Mouse (Mus musculus) embryonic facial prominence, embryonic 11.5 days (tissue): Measurements from ENCODE around the gene Stag3. TPM values are rescaled to one million over a fixed set of nuclear protein-coding genes. Genes with fewer than 3 reads are reported as not detected.
A peak's percentile ranks its signal among the peaks of the same experiment; 100 is the strongest.

Experiments used
- ATAC-seq: fragments of 200-750 bp; cut with Nextera tagmentation; replicated peaks from 2 replicates; pipeline ENCODE4 v1.8.0; 2017; ENCODE audit warnings: low read depth; ENCODE audit not compliant: insufficient number of reproducible peaks, low FRiP score, low TSS enrichment
- DNase-seq: peaks from one replicate; pipeline ENCODE4 v3.0.0-alpha.2; 2015; ENCODE audit warnings: low spot score
- H3K27ac ChIP-seq: fragments of 300-500 bp; sonication (generic); replicated peaks from 2 replicates; pipeline ENCODE4 v1.5.1; 2014; ENCODE audit warnings: mild to moderate bottlenecking, low read depth, low read length, control low read depth
- H3K27me3 ChIP-seq: fragments of 300-500 bp; sonication (generic); 2 replicates; pipeline ENCODE4 v1.6.1; 2014; ENCODE audit warnings: mild to moderate bottlenecking, low read length, moderate library complexity, mixed read lengths; ENCODE audit not compliant: control insufficient read depth, insufficient read depth
- H3K36me3 ChIP-seq: fragments of 300-500 bp; sonication (generic); replicated peaks from 2 replicates; pipeline ENCODE4 v1.6.1; 2014; ENCODE audit warnings: low read depth, mild to moderate bottlenecking, low read length, moderate library complexity, mixed read lengths; ENCODE audit not compliant: control insufficient read depth, insufficient read depth
- H3K4me1 ChIP-seq: fragments of 300-500 bp; sonication (generic); 2 replicates; pipeline ENCODE4 v1.6.1; 2014; ENCODE audit warnings: low read length, mixed read lengths; ENCODE audit not compliant: control insufficient read depth, insufficient read depth
- H3K4me2 ChIP-seq: fragments of 300-500 bp; sonication (generic); 2 replicates; pipeline ENCODE4 v1.6.1; 2014; ENCODE audit warnings: low read depth, mild to moderate bottlenecking, control low read depth, low read length, moderate library complexity
- H3K4me3 ChIP-seq: fragments of 300-500 bp; sonication (generic); 2 replicates; pipeline ENCODE4 v1.5.1; 2014; ENCODE audit warnings: low read depth, low read length, control low read depth
- H3K9ac ChIP-seq: fragments of 300-500 bp; sonication (generic); replicated peaks from 2 replicates; pipeline ENCODE4 v1.6.1; 2014; ENCODE audit warnings: mild to moderate bottlenecking, control low read depth, low read length
- H3K9me3 ChIP-seq: fragments of 300-500 bp; sonication (generic); replicated peaks from 2 replicates; pipeline ENCODE4 v1.6.1; 2016; ENCODE audit warnings: mild to moderate bottlenecking, low read length, inconsistent platforms, mixed read lengths; ENCODE audit not compliant: control insufficient read depth
- WGBS: fragments of 180-500 bp; shearing (Covaris S2); extraction: QIAGEN DNeasy Blood & Tissue Kit; methylation state at CpG from one replicate; pipeline ENCODE4 v1.1.7; 2014; 5-methylcytosine and 5-hydroxymethylcytosine counted together
- polyA plus RNA-seq: library from polyadenylated mRNA; unstranded; fragments of >200 nt; fragmentation: Nextera tagmentation; extraction: Ambion mirVana; gene quantifications from 2 replicates; pipeline ENCODE4 v1.2.1, GENCODE M21; 2014

Gene Stag3
- polyA plus RNA-seq, 1 experiment from 2014 or later: 5.8 TPM

GRCm38 (mm10) chr5:138262582-138263240 is 17.3 kb upstream of the Stag3 start:
- Histone ChIP-seq H3K27ac (no peak overlapping the region), H3K4me2 (peak overlapping the region; percentile 73), H3K4me3 (peak overlapping the region; percentile 83), H3K9me3 (no peaks in the 10 kb centered on the region), H3K36me3 (peaks cover 7% of the 10 kb centered on the region), H3K9ac (peak overlapping the region; percentile 88), H3K4me1 (no peaks in the 10 kb centered on the region), H3K27me3 (no peaks in the 10 kb centered on the region)
- WGBS: 64% methylated on average over 18 of the region's 18 CpGs
- DNase-seq (no peak), ATAC-seq (no peak)

GRCm38 (mm10) chr5:138263260-138264206 is 16.5 kb upstream of the Stag3 start, which contains the start of gene BC037034:
Gene BC037034, minus strand, starts transcription at chr5:138264033.
- H3K4me2 ChIP-seq: peak within 1 kb of the TSS; percentile 73
- no peaks in the 10 kb centered on the region for H3K27me3 ChIP-seq
- peak within 1 kb of the TSS; percentile 88 for H3K9ac ChIP-seq
- H3K4me1 ChIP-seq: no peaks in the 10 kb centered on the region
- H3K27ac ChIP-seq: peak within 1 kb of the TSS; percentile 10; the same call in 1 of the 2 replicates
- peak; percentile 77 for ATAC-seq
- peak within 1 kb of the TSS; percentile 83 for H3K4me3 ChIP-seq
- peak; percentile 96 for DNase-seq
- under 1% methylated on average over 66 of the region's 71 CpGs for WGBS
- peaks cover 7% of the 10 kb centered on the region for H3K36me3 ChIP-seq
- H3K9me3 ChIP-seq: no peaks in the 10 kb centered on the region

- peak overlapping the region; percentile 73 for H3K4me2 ChIP-seq
- peaks cover 7% of the 10 kb centered on the region for H3K36me3 ChIP-seq
- DNase-seq (no peak), ATAC-seq (no peak)
- no peaks in the 10 kb centered on the region for H3K27me3 ChIP-seq
- WGBS: 14% methylated on average over 6 of the region's 6 CpGs
- no peak overlapping the region for H3K27ac ChIP-seq
- no peaks in the 10 kb centered on the region for H3K9me3 ChIP-seq
- H3K9ac ChIP-seq: peak overlapping the region; percentile 88
- H3K4me1 ChIP-seq: no peaks in the 10 kb centered on the region
- peak overlapping the region; percentile 83 for H3K4me3 ChIP-seq
Measured at GRCm38 (mm10) chr5:138264207-138264578, 15.8 kb upstream of the Stag3 start.

GRCm38 (mm10) chr5:138265712-138266111 is 14.3 kb upstream of the Stag3 start:
- ATAC-seq (no peak), DNase-seq (no peak)
- H3K36me3 ChIP-seq: peaks cover 2% of the 10 kb centered on the region
- no peak overlapping the region for H3K9ac ChIP-seq
- no peak overlapping the region for H3K27ac ChIP-seq
- no peaks in the 10 kb centered on the region for H3K27me3 ChIP-seq
- no peak overlapping the region for H3K4me2 ChIP-seq
- no peaks in the 10 kb centered on the region for H3K4me1 ChIP-seq
- no peak overlapping the region for H3K4me3 ChIP-seq
- H3K9me3 ChIP-seq: no peaks in the 10 kb centered on the region
- WGBS: 97% methylated on average over 4 of the region's 4 CpGs

DNA sequence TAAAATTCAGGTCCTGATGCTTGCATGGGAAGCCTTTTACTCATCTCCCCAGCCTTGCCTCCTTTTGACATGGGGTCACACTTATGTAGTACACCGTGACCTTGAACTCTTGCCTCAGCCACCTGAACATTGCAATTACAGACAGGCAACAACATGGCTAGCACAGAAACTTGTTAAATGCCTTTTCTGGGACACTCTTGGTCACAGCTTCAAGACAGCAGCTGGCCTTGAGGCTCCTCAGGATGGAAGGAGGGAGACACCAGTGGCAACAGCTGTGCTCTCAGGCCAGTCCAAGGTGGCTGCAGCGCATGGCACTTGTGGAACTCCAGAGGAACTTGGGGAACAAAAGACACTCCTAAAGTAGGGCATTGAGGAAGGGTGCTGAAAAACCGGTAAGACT is 12.9 kb upstream of the Stag3 start:
- no peaks in the 10 kb centered on the region for H3K27me3 ChIP-seq

DNA sequence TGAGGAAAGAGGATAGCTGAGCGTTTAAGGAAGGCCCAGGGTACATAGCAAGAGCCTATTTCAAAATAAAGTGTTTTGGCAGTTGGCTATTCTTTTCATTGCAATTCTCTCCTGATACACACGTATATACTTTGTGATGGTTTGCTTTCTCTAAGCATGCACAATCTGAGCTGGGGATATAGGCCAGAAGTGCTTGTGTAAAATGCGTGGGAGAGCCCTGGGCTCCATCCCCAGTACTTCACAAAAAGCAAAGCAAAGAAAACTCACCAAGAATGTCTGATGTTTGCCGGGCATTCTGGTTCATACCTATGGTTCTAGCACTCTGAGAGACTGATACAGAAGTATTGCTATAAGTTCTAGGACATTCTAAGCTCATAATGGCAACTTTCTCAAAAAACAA is 11.1 kb upstream of the Stag3 start:
- no peaks in the 10 kb centered on the region for H3K27me3 ChIP-seq
- DNase-seq (no peak), ATAC-seq (no peak)
- 80% methylated on average over 4 of the region's 4 CpGs for WGBS
- no peak overlapping the region for H3K9ac ChIP-seq
- H3K36me3 ChIP-seq: no peaks in the 10 kb centered on the region
- H3K9me3 ChIP-seq: no peaks in the 10 kb centered on the region
- H3K4me3 ChIP-seq: no peak overlapping the region
- peaks cover 2% of the 10 kb centered on the region; the same call in 1 of the 2 replicates for H3K4me1 ChIP-seq
- H3K27ac ChIP-seq: no peak overlapping the region
- no peak overlapping the region for H3K4me2 ChIP-seq

More for the DNA sequence above, 12.9 kb upstream of the Stag3 start:
- ATAC-seq (no peak), DNase-seq (no peak)
- WGBS: 91% methylated on average over 3 of the region's 3 CpGs
- Histone ChIP-seq H3K9me3 (no peaks in the 10 kb centered on the region), H3K4me1 (peaks cover 2% of the 10 kb centered on the region; the same call in 1 of the 2 replicates), H3K36me3 (no peaks in the 10 kb centered on the region; the same call in 1 of the 2 replicates), H3K9ac (no peak overlapping the region), H3K4me2 (no peak overlapping the region), H3K27ac (no peak overlapping the region), H3K4me3 (no peak overlapping the region)

- Histone ChIP-seq H3K4me3 (no peak overlapping the region), H3K36me3 (no peaks in the 10 kb centered on the region; the same call in 1 of the 2 replicates), H3K9ac (no peak overlapping the region), H3K4me1 (peaks cover 13% of the 10 kb centered on the region), H3K9me3 (no peaks in the 10 kb centered on the region), H3K27me3 (no peaks in the 10 kb centered on the region), H3K27ac (no peak overlapping the region), H3K4me2 (no peak overlapping the region)
- DNase-seq (no peak), ATAC-seq (no peak)
- WGBS: 43% methylated on average over 3 of the region's 3 CpGs
Measured at GRCm38 (mm10) chr5:138271232-138271631, 8.8 kb upstream of the Stag3 start.
